Mouse (Mus musculus) layer of hippocampus, adult 2 months (tissue): ENCODE measurements around the gene Dlx4. TPM values are rescaled to one million over a fixed set of nuclear protein-coding genes. Genes with fewer than 3 reads are reported as not detected.
A peak's percentile ranks its signal among the peaks of the same experiment; 100 is the strongest.

Experiments used
- DNase-seq, 2 experiments: peaks; one replicate each; pipeline ENCODE4 v3.0.0; 2022; ENCODE audit warnings: low spot score in 2 of 2
- H3K27ac ChIP-seq: fragments of 200-600 bp; 2 replicates; pipeline ENCODE4 v1.8.1; 2022
- H3K4me3 ChIP-seq: fragments of 200-600 bp; 2 replicates; pipeline ENCODE4 v1.8.1; 2022; ENCODE audit warnings: mild to moderate bottlenecking
- CTCF ChIP-seq: fragments of 200-600 bp; conservative IDR thresholded peaks from 2 replicates; pipeline ENCODE4 v1.8.1; 2022; ENCODE audit warnings: antibody characterized with exemption, mild to moderate bottlenecking, moderate library complexity
- total RNA-seq, 2 experiments: library from RNA; stranded (reverse); gene quantifications; 2 replicates each; pipeline ENCODE4 v1.2.3; 2021

The Dlx4 gene
- total RNA-seq, 2 experiments from 2014 or later, result not detected

- Histone ChIP-seq H3K27ac (0 out of 2 replicates have a peak overlapping the region, but pooled peaks have one; percentile 43), H3K4me3 (peak overlapping the region; percentile 32)
- DNase-seq, result peak; percentile 76 to 86
- TF ChIP-seq CTCF, result peak; percentile 94
These were observed 39.4 kb downstream of the Dlx4 start for GRCm38 (mm10) chr11:95106440-95107236.

- Histone ChIP-seq H3K27ac (no peak overlapping the region), H3K4me3 (no peak overlapping the region)
- DNase-seq, result no peak
- no peak for TF ChIP-seq CTCF
These were observed 40.7 kb downstream of the Dlx4 start for GRCm38 (mm10) chr11:95105274-95105874.

GRCm38 (mm10) chr11:95104266-95104665 lies 41.8 kb downstream of the Dlx4 start:
- TF ChIP-seq CTCF, result no peak
- no peak overlapping the region for H3K4me3 ChIP-seq
- no peak overlapping the region for H3K27ac ChIP-seq
- no peak for DNase-seq

GRCm38 (mm10) chr11:95102161-95102904 lies 43.7 kb downstream of the Dlx4 start:
- TF ChIP-seq CTCF, result no peak
- no peak overlapping the region for H3K4me3 ChIP-seq
- no peak overlapping the region for H3K27ac ChIP-seq
- DNase-seq, result no peak

- H3K4me3 ChIP-seq, result no peak overlapping the region
- H3K27ac ChIP-seq, result no peak overlapping the region
- TF ChIP-seq CTCF, result no peak
- DNase-seq, result no peak
These were observed 44.8 kb downstream of the Dlx4 start for GRCm38 (mm10) chr11:95101071-95101788.

GRCm38 (mm10) chr11:95100393-95100792 lies 45.7 kb downstream of the Dlx4 start:
- Histone ChIP-seq H3K27ac (no peak overlapping the region), H3K4me3 (no peak overlapping the region)
- DNase-seq, result no peak
- no peak for TF ChIP-seq CTCF

GRCm38 (mm10) chr11:95098346-95099095 lies 47.5 kb downstream of the Dlx4 start:
- no peak overlapping the region for H3K27ac ChIP-seq
- no peak for DNase-seq
- TF ChIP-seq CTCF, result no peak
- no peak overlapping the region for H3K4me3 ChIP-seq

GRCm38 (mm10) chr11:95097889-95098288 lies 48.2 kb downstream of the Dlx4 start:
- no peak overlapping the region for H3K4me3 ChIP-seq
- no peak for DNase-seq
- TF ChIP-seq CTCF, result peak; percentile 32
- H3K27ac ChIP-seq, result no peak overlapping the region

- Histone ChIP-seq H3K4me3 (no peak overlapping the region), H3K27ac (no peak overlapping the region)
- DNase-seq, result no peak
- TF ChIP-seq CTCF, result no peak
These were observed 49.3 kb downstream of the Dlx4 start for GRCm38 (mm10) chr11:95096608-95097373.

- no peak for TF ChIP-seq CTCF
- no peak overlapping the region for H3K4me3 ChIP-seq
- no peak overlapping the region for H3K27ac ChIP-seq
- DNase-seq, result no peak
These were observed 50.5 kb downstream of the Dlx4 start for GRCm38 (mm10) chr11:95095596-95095995.

GRCm38 (mm10) chr11:95093077-95093476 lies 53.0 kb downstream of the Dlx4 start:
- no peak overlapping the region for H3K4me3 ChIP-seq
- TF ChIP-seq CTCF, result no peak
- no peak for DNase-seq
- H3K27ac ChIP-seq, result no peak overlapping the region

Other genes starting within 250 kb of the Dlx4 start
- 10 to 100 TPM in 1 of 2 experiments, 1 to 10 TPM in 1; 9.6 to 14.0 TPM for gene Col1a1, start 210.0 kb downstream of the Dlx4 start, total RNA-seq
- not detected for gene Hils1, start 178.7 kb downstream of the Dlx4 start, total RNA-seq
- gene Sgca, start 169.9 kb downstream of the Dlx4 start, total RNA-seq, result under 1 TPM in 1 of 2 experiments, not detected in 1; 0.44 TPM
- 100 to 1,000 TPM; 967 to 974 TPM for gene Ppp1r9b, start 155.2 kb downstream of the Dlx4 start, total RNA-seq
- 10 to 100 TPM; 38.9 to 40.8 TPM for gene Samd14, start 136.4 kb downstream of the Dlx4 start, total RNA-seq
- gene Pdk2, start 104.9 kb downstream of the Dlx4 start, total RNA-seq, result 100 to 1,000 TPM; 133 TPM
- gene Itga3, start 69.5 kb downstream of the Dlx4 start, total RNA-seq, result 10 to 100 TPM; 10.3 to 16.1 TPM
- gene Dlx3, start 26.1 kb downstream of the Dlx4 start, total RNA-seq, result not detected
- gene Tac4, start 115.3 kb upstream of the Dlx4 start, total RNA-seq, result not detected
- 10 to 100 TPM; 83.3 to 85.7 TPM for gene Kat7, start 164.0 kb upstream of the Dlx4 start, total RNA-seq
- gene Fam117a, start 190.8 kb upstream of the Dlx4 start, total RNA-seq, result 1 to 10 TPM; 4.1 to 6.0 TPM
- gene Slc35b1, start 238.4 kb upstream of the Dlx4 start, total RNA-seq, result 10 to 100 TPM; 64.4 to 69.2 TPM